Mouse (Mus musculus) forebrain, embryonic 11.5 days (tissue): ENCODE measurements at regions not wholly inside any gene's neighbourhood (a gene's known extent, or its start where the extent isn't known, plus 50 kb on each side); places are given as distances from the start of the nearest gene placed in this dataset.

ENCODE experiments used
- ATAC-seq: fragments of 200-750 bp; cut with Nextera tagmentation; replicated peaks from 2 replicates; pipeline ENCODE4 v1.8.0; 2017; ENCODE audit warnings: moderate TSS enrichment; ENCODE audit not compliant: low FRiP score
- DNase-seq: peaks from one replicate; pipeline ENCODE4 v3.0.0-alpha.2; 2017; ENCODE audit warnings: low spot score
- H3K27ac ChIP-seq: fragments of 300-500 bp; sonication (generic); 2 replicates; pipeline ENCODE4 v1.5.1; 2014; ENCODE audit warnings: low read depth, low read length
- H3K27me3 ChIP-seq: fragments of 300-500 bp; sonication (generic); 2 replicates; pipeline ENCODE4 v1.6.1; 2014; ENCODE audit warnings: mild to moderate bottlenecking, low read length, mixed read lengths; ENCODE audit not compliant: control insufficient read depth, insufficient read depth
- H3K36me3 ChIP-seq: fragments of 300-500 bp; sonication (generic); 2 replicates; pipeline ENCODE4 v1.6.1; 2014; ENCODE audit warnings: mild to moderate bottlenecking, low read length, moderate library complexity, mixed read lengths; ENCODE audit not compliant: control insufficient read depth, insufficient read depth
- H3K4me1 ChIP-seq: fragments of 300-500 bp; sonication (generic); replicated peaks from 2 replicates; pipeline ENCODE4 v1.6.1; 2014; ENCODE audit warnings: low read length, mixed read lengths; ENCODE audit not compliant: control insufficient read depth, insufficient read depth
- H3K4me2 ChIP-seq: fragments of 300-500 bp; sonication (generic); 2 replicates; pipeline ENCODE4 v1.6.1; 2014; ENCODE audit warnings: low read depth, mild to moderate bottlenecking, low read length, moderate library complexity, mixed read lengths; ENCODE audit not compliant: severe bottlenecking
- H3K4me3 ChIP-seq: fragments of 300-500 bp; sonication (generic); 2 replicates; pipeline ENCODE4 v1.5.1; 2014; ENCODE audit warnings: low read depth, low read length
- H3K9ac ChIP-seq: fragments of 300-500 bp; sonication (generic); 2 replicates; pipeline ENCODE4 v1.6.1; 2014; ENCODE audit warnings: low read length
- H3K9me3 ChIP-seq: fragments of 300-500 bp; sonication (generic); 2 replicates; pipeline ENCODE4 v1.6.1; 2016; ENCODE audit warnings: low read length, mixed read lengths; ENCODE audit not compliant: control insufficient read depth
- WGBS: fragments of 180-500 bp; shearing (Covaris S2); extraction: QIAGEN DNeasy Blood & Tissue Kit; methylation state at CpG from one replicate; pipeline ENCODE4 v1.1.7; 2014; 5-methylcytosine and 5-hydroxymethylcytosine counted together

DNA sequence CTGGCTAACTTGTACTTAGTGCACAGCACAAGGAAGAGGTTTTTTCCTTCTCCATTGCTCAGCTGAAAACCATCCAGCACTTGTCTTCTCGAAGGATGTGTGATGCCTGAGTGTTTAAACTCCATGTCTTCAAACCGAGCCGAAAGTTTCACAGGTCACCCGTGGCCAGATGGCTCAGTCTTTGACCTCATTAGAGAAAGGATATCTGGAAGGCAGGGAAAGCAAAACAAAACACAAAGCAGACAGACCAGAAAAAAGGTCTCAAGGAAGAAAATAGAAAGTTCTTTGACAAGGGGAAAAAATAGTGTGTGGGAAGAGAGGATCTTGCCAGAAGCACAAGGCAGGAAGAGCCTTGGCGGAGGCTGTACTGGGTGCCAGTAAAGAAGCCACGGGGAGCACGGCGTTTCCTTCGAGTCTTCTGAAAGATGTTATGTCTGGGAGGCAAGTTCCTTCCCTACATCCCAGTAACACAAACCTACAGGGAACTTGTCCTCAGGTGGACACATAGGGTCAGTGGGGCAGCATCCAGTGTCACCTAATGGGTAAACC is 108.9 kb upstream of the Ngf start:
- no peak overlapping the region for H3K4me2 ChIP-seq
- no peaks in the 10 kb centered on the region for H3K36me3 ChIP-seq
- WGBS, result 83% methylated on average over 9 of the region's 9 CpGs
- no peak overlapping the region for H3K9ac ChIP-seq
- ATAC-seq (no peak), DNase-seq (no peak)
- H3K4me1 ChIP-seq, result no peaks in the 10 kb centered on the region
- no peak overlapping the region for H3K27ac ChIP-seq
- no peak overlapping the region for H3K4me3 ChIP-seq
- no peaks in the 10 kb centered on the region for H3K27me3 ChIP-seq
- no peaks in the 10 kb centered on the region for H3K9me3 ChIP-seq

GRCm38 (mm10) chr3:102358801-102359200 is 110.9 kb upstream of the Ngf start:
- Histone ChIP-seq H3K4me3 (no peak overlapping the region), H3K27ac (no peak overlapping the region), H3K4me2 (no peak overlapping the region), H3K36me3 (no peaks in the 10 kb centered on the region), H3K4me1 (no peaks in the 10 kb centered on the region), H3K27me3 (no peaks in the 10 kb centered on the region), H3K9ac (no peak overlapping the region), H3K9me3 (no peaks in the 10 kb centered on the region)
- no peak for ATAC-seq
- WGBS, result 87% methylated on average over 4 of the region's 4 CpGs
- no peak for DNase-seq

GRCm38 (mm10) chr3:102357062-102357610 is 112.6 kb upstream of the Ngf start:
- Histone ChIP-seq H3K9ac (no peak overlapping the region), H3K4me2 (no peak overlapping the region), H3K4me3 (no peak overlapping the region), H3K27ac (no peak overlapping the region), H3K4me1 (no peaks in the 10 kb centered on the region), H3K9me3 (no peaks in the 10 kb centered on the region), H3K36me3 (no peaks in the 10 kb centered on the region), H3K27me3 (no peaks in the 10 kb centered on the region)
- no peak for DNase-seq
- WGBS, result 76% methylated on average over 7 of the region's 7 CpGs
- no peak for ATAC-seq

- Histone ChIP-seq H3K36me3 (no peaks in the 10 kb centered on the region), H3K4me1 (no peaks in the 10 kb centered on the region), H3K27me3 (no peaks in the 10 kb centered on the region), H3K4me2 (no peak overlapping the region), H3K9ac (no peak overlapping the region), H3K27ac (no peak overlapping the region), H3K9me3 (no peaks in the 10 kb centered on the region), H3K4me3 (no peak overlapping the region)
- no peak for DNase-seq
- no peak for ATAC-seq
- 90% methylated on average over 2 of the region's 2 CpGs for WGBS
Measured at GRCm38 (mm10) chr3:102355352-102355751, 114.4 kb upstream of the Ngf start.

- no peak overlapping the region for H3K4me3 ChIP-seq
- ATAC-seq (no peak), DNase-seq (no peak)
- H3K27ac ChIP-seq, result no peak overlapping the region
- no peak overlapping the region for H3K4me2 ChIP-seq
- no peaks in the 10 kb centered on the region for H3K27me3 ChIP-seq
- no peaks in the 10 kb centered on the region for H3K36me3 ChIP-seq
- no peaks in the 10 kb centered on the region for H3K4me1 ChIP-seq
- H3K9ac ChIP-seq, result no peak overlapping the region
- H3K9me3 ChIP-seq, result no peaks in the 10 kb centered on the region
- 82% methylated on average over 2 of the region's 2 CpGs for WGBS
Measured at GRCm38 (mm10) chr3:102354771-102355170, 114.9 kb upstream of the Ngf start.

DNA sequence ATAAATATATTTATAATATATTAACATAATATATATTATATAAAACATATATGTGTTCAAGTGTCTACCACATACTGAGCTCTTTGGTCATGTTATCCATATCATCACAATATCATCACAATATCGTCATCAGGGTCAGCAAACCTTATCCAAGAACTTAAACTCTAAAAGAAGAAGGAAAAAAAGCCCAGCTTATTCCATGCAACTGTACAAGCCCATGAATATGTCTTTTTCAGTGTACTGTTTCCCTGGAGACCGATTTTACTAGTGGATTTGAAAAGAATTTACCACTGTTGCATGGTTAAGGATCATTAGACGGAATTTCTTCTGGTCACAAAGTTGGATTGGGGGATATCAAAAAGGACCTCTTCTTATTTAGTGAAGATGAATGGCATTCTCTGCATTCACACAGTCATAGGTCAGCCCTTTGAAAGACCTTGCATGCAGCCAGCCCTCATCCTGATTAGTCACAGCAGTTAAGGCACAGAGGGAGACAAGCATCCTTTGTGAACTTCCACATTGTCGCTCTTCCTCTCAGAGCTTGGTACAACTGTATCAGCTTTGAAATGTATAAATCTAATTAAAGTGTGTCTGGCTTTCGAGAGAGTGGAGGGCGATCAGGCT is 116.3 kb upstream of the Ngf start:
- Histone ChIP-seq H3K27ac (no peak overlapping the region), H3K4me1 (no peaks in the 10 kb centered on the region), H3K9me3 (no peaks in the 10 kb centered on the region), H3K27me3 (no peaks in the 10 kb centered on the region), H3K9ac (no peak overlapping the region), H3K36me3 (no peaks in the 10 kb centered on the region), H3K4me2 (no peak overlapping the region), H3K4me3 (no peak overlapping the region)
- 44% methylated on average over 6 of the region's 6 CpGs for WGBS
- ATAC-seq (no peak), DNase-seq (no peak)

GRCm38 (mm10) chr3:102346077-102346476 is 123.6 kb upstream of the Ngf start:
- Histone ChIP-seq H3K9me3 (no peaks in the 10 kb centered on the region), H3K36me3 (no peaks in the 10 kb centered on the region), H3K4me2 (no peak overlapping the region), H3K4me3 (no peak overlapping the region), H3K9ac (no peak overlapping the region), H3K27ac (no peak overlapping the region), H3K4me1 (no peaks in the 10 kb centered on the region), H3K27me3 (no peaks in the 10 kb centered on the region)
- ATAC-seq (no peak), DNase-seq (no peak)
- 77% methylated on average over 3 of the region's 3 CpGs for WGBS

GRCm38 (mm10) chr3:102345291-102345690 is 124.4 kb upstream of the Ngf start:
- Histone ChIP-seq H3K9me3 (no peaks in the 10 kb centered on the region), H3K27ac (no peak overlapping the region), H3K4me2 (no peak overlapping the region), H3K27me3 (no peaks in the 10 kb centered on the region), H3K9ac (no peak overlapping the region), H3K36me3 (no peaks in the 10 kb centered on the region), H3K4me1 (no peaks in the 10 kb centered on the region), H3K4me3 (no peak overlapping the region)
- WGBS, result 81% methylated on average over 5 of the region's 5 CpGs
- ATAC-seq (no peak), DNase-seq (no peak)

DNA sequence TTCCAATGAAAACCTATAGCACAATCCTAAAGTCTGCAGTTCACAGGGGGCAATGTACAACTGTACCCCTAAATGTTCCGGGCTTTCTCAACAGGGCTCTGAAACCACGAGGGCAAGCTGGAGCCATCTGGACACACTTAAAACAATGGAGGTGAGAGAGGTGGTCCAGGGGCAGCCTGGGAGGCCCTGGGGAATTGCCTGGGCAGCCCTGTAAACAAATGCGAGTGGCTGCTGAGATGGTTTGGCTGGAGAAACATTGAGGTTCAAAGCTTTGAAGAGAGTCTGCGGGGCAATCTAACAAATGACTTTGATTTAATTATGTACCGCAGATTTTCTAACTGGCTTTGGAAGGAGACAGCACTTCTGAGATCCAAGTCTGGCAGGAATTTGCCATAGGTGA is 129.0 kb upstream of the Ngf start:
- Histone ChIP-seq H3K4me2 (no peak overlapping the region), H3K4me1 (no peaks in the 10 kb centered on the region), H3K27ac (no peak overlapping the region), H3K9me3 (no peaks in the 10 kb centered on the region), H3K36me3 (no peaks in the 10 kb centered on the region), H3K4me3 (no peak overlapping the region), H3K9ac (no peak overlapping the region), H3K27me3 (no peaks in the 10 kb centered on the region)
- ATAC-seq (no peak), DNase-seq (no peak)
- WGBS, result 59% methylated on average over 5 of the region's 5 CpGs
